Mouse (Mus musculus) forelimb bud, embryonic 11.5 days (tissue): ENCODE measurements at regions not wholly inside any gene's neighbourhood (a gene's known extent, or its start where the extent isn't known, plus 50 kb on each side); places are given as distances from the start of the nearest gene placed in this dataset.

Source experiments
- DNase-seq: peaks from one replicate; pipeline ENCODE4 v3.0.0-alpha.2; 2012; ENCODE audit warnings: low read depth, low spot score

- DNase-seq, result peak; percentile 35
Measured at GRCm38 (mm10) chr11:94882687-94883383, 53.2 kb upstream of the Col1a1 start.

DNA sequence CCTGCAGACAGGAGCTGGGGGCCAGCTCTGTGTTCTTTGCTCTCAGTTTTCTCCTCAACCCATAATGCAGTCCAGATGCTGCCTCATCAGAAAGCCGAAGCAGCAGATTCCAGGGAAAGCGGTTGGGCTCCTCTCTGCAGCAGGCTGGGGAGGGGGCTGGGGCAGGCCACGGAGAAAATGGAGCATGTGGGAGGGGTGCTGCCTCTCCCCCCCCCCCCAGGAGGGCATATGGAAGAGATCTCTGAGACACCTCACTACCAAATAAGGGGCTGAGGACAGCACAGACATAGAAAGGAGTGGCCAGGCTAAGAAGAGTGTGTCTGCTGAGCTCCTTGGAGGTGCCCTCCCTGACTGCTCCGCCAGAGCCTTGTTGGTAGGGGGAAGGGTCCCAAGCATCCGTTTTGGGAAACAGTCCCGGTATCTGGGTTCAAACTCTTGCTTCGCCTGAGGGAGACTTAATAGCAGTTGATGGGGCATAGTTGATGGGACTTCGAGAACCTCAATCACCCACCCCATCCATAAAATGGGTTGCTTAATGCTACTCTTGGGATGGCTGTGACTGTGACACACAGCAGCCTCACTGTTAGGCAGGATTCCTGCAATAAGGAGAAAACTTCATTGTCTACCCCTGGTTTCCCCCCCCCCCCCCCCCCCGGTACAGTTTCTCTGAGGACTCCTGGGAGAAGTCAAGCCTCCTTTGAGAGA lies 53.9 kb upstream of the Col1a1 start:
- peak; percentile 87 for DNase-seq

DNA sequence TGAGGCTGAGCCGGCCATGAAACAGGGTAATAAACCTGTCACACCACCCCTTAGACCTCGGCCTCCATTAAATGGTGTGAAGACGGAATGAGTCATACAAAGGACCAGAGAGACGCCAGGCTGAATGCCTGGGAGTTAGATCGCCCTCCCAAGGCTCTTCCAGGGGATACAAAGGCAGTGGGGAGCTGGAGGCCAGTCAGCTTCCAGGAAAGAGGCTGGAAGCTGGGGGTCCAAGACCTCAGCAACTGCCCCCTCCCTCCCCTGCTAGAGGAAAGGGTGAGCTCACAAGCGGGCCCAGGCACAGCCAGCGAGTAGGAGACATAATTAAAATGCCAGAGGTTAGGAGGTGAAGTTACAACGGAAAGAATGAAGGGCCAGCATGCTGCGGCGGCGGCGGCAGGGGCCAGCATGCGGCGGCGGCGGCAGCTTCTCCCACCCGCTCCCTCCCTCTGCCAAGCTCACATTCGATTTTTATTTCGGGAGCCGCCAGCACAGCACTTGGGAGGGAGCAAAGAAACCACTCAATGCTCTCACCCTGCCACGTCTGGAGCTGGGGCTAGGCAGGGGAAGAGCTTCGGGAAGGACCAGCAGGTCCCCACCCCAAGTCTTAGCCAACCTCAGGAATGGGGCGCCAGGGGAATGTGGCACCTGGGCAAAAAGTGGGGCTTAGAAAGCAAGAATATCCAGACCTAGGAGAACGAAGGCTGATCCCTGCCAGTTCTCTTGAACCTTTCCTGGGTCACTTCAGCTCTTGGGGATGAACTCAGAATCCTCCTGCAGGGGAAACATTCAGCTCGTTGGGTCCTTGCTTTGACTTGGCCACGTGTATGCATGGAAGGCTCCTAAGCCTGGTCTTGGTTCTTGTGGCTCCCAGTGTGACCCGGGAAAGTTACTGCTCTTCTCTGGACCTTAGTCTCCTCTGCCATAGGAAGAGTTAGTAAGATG lies 54.9 kb upstream of the Col1a1 start:
- DNase-seq, result peak; percentile 82

- DNase-seq, result no peak
Measured at GRCm38 (mm10) chr11:94876707-94877106, 59.3 kb upstream of the Col1a1 start.

DNA sequence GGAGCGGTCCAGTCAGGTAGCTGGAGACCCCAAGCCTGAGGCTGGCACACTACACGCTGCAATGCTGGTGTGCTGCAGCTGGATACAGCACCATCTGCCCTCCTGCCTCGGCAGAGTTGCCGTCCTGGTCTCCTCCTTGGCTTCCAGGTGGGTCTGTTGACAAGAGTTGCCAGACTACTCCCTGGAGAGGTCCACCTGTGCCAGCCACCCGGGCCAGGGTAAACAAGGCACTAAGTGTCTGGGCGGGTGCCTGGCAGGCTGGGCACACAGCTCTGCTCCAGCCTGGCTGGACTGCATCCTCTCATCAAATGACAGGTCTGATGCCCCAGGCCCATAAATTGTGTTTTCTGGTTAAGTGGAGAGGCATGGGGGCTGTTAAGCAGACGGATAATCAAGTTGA lies 61.0 kb upstream of the Col1a1 start:
- no peak for DNase-seq

- no peak for DNase-seq
Measured at GRCm38 (mm10) chr11:94874155-94874561, 61.9 kb upstream of the Col1a1 start.

DNA sequence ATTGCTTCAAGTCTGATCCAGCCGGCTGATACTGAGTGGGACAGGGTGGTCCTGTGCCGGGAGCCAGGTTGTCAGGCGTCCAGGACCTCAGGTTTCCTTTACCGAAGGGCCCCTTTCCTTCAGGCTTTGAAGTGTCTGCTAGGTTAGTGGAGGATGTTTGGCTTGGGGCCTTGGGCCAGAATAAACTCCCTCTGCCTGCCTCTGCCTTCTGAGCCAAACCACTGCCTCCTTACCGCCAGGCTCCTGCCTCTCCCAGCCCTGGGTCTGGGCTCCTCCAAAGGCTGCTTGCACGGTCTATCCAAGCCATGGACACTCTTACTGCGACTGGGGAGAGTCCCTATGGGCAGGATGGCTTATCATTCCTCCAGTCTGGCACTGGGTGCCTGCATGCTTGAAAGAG lies 62.3 kb upstream of the Col1a1 start:
- no peak for DNase-seq

- DNase-seq, result peak; percentile 52
Measured at GRCm38 (mm10) chr11:94872921-94873320, 63.1 kb upstream of the Col1a1 start.

DNA sequence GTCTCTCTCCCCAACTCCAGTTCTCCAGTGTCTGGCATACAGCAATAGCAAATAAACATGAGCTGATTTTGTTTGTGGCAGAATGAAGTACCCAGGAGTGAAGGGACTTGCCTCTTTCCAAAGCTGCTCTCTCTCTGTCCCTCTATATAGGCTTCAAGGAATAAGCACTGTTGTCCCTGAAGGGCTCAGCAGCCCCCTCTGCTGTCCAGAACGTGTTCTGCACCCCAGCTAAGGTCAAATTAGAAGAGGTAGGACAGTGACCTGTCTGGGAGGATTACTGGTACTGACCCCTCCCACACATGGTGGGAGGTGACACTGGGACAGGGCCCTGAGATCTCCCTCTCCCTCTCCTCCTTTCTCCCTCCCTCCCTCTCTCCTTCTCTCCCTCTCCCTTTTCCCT lies 65.7 kb upstream of the Col1a1 start:
- DNase-seq, result peak; percentile 40

GRCm38 (mm10) chr11:94869866-94870265 lies 66.2 kb upstream of the Col1a1 start:
- peak; percentile 48 for DNase-seq

- DNase-seq, result peak; percentile 84
Measured at GRCm38 (mm10) chr11:94866176-94866967, 69.7 kb upstream of the Col1a1 start.

DNA sequence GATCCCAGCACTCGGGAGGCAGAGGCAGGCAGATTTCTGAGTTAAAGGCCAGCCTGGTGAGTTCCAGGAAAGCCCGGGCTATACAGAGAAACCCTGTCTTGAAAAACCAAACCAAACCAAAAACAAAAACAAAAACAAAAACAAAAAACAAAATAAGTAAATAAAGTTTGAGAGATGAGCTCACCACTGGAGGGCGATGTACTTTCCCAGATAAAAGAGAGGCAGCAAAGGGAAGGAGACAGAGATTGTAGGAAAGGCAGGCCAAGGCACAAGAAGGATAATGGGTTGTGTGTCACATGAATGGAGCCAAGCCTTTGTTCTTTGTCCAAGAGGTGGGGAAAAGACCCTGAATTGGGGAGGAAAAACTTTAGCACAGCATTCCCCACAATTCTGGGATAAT lies 67.6 kb upstream of the Tmem92 start:
- no peak for DNase-seq

DNA sequence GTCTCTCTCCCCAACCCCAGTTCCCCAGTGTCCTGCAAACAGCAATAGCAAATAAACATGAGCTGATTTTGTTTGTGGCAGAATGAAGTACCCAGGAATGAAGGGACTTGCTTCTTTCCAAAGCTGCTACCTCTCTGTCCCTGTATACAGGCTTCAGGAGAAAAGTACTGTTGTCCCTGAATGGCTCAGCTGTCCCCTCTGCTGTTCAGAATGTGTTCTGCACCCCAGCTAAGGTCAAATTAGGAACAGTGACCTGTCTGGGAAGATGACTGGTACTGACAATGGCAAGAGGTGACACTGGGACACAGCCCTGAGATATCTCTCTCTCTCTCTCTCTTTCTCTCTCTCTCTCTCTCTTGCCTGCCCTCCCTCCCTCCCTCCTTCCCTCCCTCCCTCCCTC lies 56.6 kb upstream of the Tmem92 start:
- DNase-seq, result no peak

DNA sequence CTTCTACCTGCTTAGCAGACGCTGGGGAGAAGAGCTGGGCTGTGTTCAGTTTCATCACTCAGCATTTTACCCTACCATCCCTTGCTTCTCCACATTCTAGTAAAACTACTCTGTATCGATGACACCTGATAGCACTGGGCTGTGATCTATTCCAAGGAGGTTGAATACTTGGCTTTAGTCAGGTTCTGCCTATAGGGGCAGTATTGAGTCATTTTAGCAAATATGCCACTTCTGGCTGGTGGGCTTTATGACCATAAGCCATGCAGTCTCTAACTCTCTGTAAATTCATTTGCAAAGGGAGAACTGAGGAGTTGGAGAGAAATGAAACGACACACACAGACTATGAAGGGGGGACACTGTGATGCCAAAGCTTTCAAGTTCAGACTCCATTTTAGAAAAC lies 55.6 kb upstream of the Tmem92 start:
- DNase-seq, result peak; percentile 21

- no peak for DNase-seq
Measured at GRCm38 (mm10) chr11:94836347-94836746, 53.8 kb upstream of the Tmem92 start.

GRCm38 (mm10) chr11:94832246-94832985 lies 49.9 kb upstream of the Tmem92 start:
- DNase-seq, result peak; percentile 80
